Mouse (Mus musculus) mouse embryonic stem cell (cell line): Measurements from ENCODE around the gene Slco4a1.

Source experiments
- in situ Hi-C, 2 experiments: fragments of 300-500 bp; cut with MboI; formaldehyde crosslinking; loops; 1 replicate in 1 of 2; 3 replicates in 1 of 2; pipeline ENCODE4 v1.14.3; 2019 to 2020; ENCODE audit warnings: low sequenced_read_pairs in 2 of 2, low pct_unique_long_range_greater_than_20kb in 1 of 2, mixed read lengths in 1 of 2; ENCODE audit not compliant: unreplicated experiment in 1 of 2

Slco4a1 gene

GRCm38 (mm10) chr2:180455723-180456698 is at the start of gene Slco4a1:
TSS of gene Slco4a1 (plus strand) at chr2:180456245.
- in situ Hi-C loops, result loop anchor here in 1 of 2 experiments (25.0 kb wide), 1 partner anchor 306 kb away; no protein-coding TSS in a partner anchor

- in situ Hi-C loops, result no loop called here
Measured at GRCm38 (mm10) chr2:180408410-180408809, 47.6 kb upstream of the Slco4a1 start.

GRCm38 (mm10) chr2:180410432-180410831 is 45.6 kb upstream of the Slco4a1 start:
- in situ Hi-C loops, result no loop called here

- in situ Hi-C loops, result no loop called here
Measured at GRCm38 (mm10) chr2:180411013-180411412, 45.0 kb upstream of the Slco4a1 start.

GRCm38 (mm10) chr2:180415627-180416026 is 40.4 kb upstream of the Slco4a1 start:
- in situ Hi-C loops, result no loop called here

GRCm38 (mm10) chr2:180417731-180418130 is 38.3 kb upstream of the Slco4a1 start:
- in situ Hi-C loops, result no loop called here

GRCm38 (mm10) chr2:180420641-180421040 is 35.4 kb upstream of the Slco4a1 start:
- in situ Hi-C loops, result loop anchor here in 1 of 2 experiments (5.0 kb wide), 1 partner anchor 68 kb away; no protein-coding TSS in a partner anchor

- in situ Hi-C loops, result no loop called here
Measured at GRCm38 (mm10) chr2:180425115-180425514, 30.9 kb upstream of the Slco4a1 start.

- in situ Hi-C loops, result no loop called here
Measured at GRCm38 (mm10) chr2:180427073-180427472, 29.0 kb upstream of the Slco4a1 start.

GRCm38 (mm10) chr2:180428331-180428730 is 27.7 kb upstream of the Slco4a1 start:
- in situ Hi-C loops, result no loop called here

- in situ Hi-C loops, result no loop called here
Measured at GRCm38 (mm10) chr2:180430648-180431047, 25.4 kb upstream of the Slco4a1 start.

- in situ Hi-C loops, result no loop called here
Measured at GRCm38 (mm10) chr2:180432042-180432668, 23.9 kb upstream of the Slco4a1 start.

- in situ Hi-C loops, result no loop called here
Measured at GRCm38 (mm10) chr2:180432751-180433150, 23.3 kb upstream of the Slco4a1 start.

- in situ Hi-C loops, result no loop called here
Measured at GRCm38 (mm10) chr2:180433350-180433749, 22.7 kb upstream of the Slco4a1 start.

- in situ Hi-C loops, result no loop called here
Measured at GRCm38 (mm10) chr2:180435341-180435926, 20.6 kb upstream of the Slco4a1 start.

GRCm38 (mm10) chr2:180437149-180437864 is 18.7 kb upstream of the Slco4a1 start:
- in situ Hi-C loops, result no loop called here

- in situ Hi-C loops, result no loop called here
Measured at GRCm38 (mm10) chr2:180439791-180440190, 16.3 kb upstream of the Slco4a1 start.

GRCm38 (mm10) chr2:180440596-180441332 is 15.3 kb upstream of the Slco4a1 start:
- in situ Hi-C loops, result no loop called here
